Mouse (Mus musculus) forebrain, postnatal 0 days (tissue): Measurements from ENCODE around the gene Pde4a. TPM values are rescaled to one million over a fixed set of nuclear protein-coding genes. Genes with fewer than 3 reads are reported as not detected.
A peak's percentile ranks its signal among the peaks of the same experiment; 100 is the strongest.

ENCODE experiments used
- ATAC-seq: fragments of 200-750 bp; cut with Nextera tagmentation; 2 replicates; pipeline ENCODE4 v1.8.0; 2017; ENCODE audit warnings: mild to moderate bottlenecking, moderate library complexity
- DNase-seq: peaks from one replicate; pipeline ENCODE4 v3.0.0-alpha.2; 2015
- H3K27ac ChIP-seq: fragments of 300-500 bp; sonication (generic); 2 replicates; pipeline ENCODE4 v1.5.1; 2014; ENCODE audit warnings: low read depth, mild to moderate bottlenecking, antibody characterized with exemption, low read length, moderate library complexity, mixed read lengths
- H3K27me3 ChIP-seq: fragments of 300-500 bp; sonication (generic); 2 replicates; pipeline ENCODE4 v1.6.1; 2014; ENCODE audit warnings: mild to moderate bottlenecking, low read length, mixed read lengths; ENCODE audit not compliant: insufficient read depth
- H3K36me3 ChIP-seq: fragments of 300-500 bp; sonication (generic); 2 replicates; pipeline ENCODE4 v1.6.1; 2014; ENCODE audit warnings: mild to moderate bottlenecking, moderate library complexity; ENCODE audit not compliant: insufficient read depth
- H3K4me1 ChIP-seq: fragments of 300-500 bp; sonication (generic); 2 replicates; pipeline ENCODE4 v1.6.1; 2014; ENCODE audit warnings: antibody characterized with exemption; ENCODE audit not compliant: insufficient read depth
- H3K4me2 ChIP-seq: fragments of 300-500 bp; sonication (generic); 2 replicates; pipeline ENCODE4 v1.6.1; 2014; ENCODE audit warnings: low read depth, mild to moderate bottlenecking, moderate library complexity
- H3K4me3 ChIP-seq: fragments of 300-500 bp; sonication (generic); 2 replicates; pipeline ENCODE4 v1.5.1; 2014; ENCODE audit warnings: low read depth, low read length, mixed read lengths
- H3K9ac ChIP-seq: fragments of 300-500 bp; sonication (generic); 2 replicates; pipeline ENCODE4 v1.6.1; 2014; ENCODE audit warnings: mild to moderate bottlenecking
- H3K9me3 ChIP-seq: fragments of 300-500 bp; sonication (generic); 2 replicates; pipeline ENCODE4 v1.6.1; 2016; ENCODE audit warnings: low read length
- CTCF ChIP-seq: sonication (generic); IDR thresholded peaks from 2 replicates; pipeline ENCODE4 v1.5.1; 2016; ENCODE audit warnings: antibody characterized with exemption, control low read depth, low read depth
- WGBS: fragments of 180-500 bp; shearing (Covaris S2); extraction: QIAGEN DNeasy Blood & Tissue Kit; methylation state at CpG from one replicate; pipeline ENCODE4 v1.1.7; 2014; 5-methylcytosine and 5-hydroxymethylcytosine counted together
- polyA plus RNA-seq: library from polyadenylated mRNA; unstranded; fragments of >200 nt; fragmentation: Nextera tagmentation; extraction: Ambion mirVana; gene quantifications from 2 replicates; pipeline ENCODE4 v1.2.1, GENCODE M21; 2015
- total RNA-seq: library from RNA; depleted of rRNA; stranded (reverse); fragments of >200 nt; gene quantifications from 2 replicates; pipeline ENCODE4 v1.2.3, GENCODE M21; 2014; rRNA removed

The Pde4a gene
- total RNA-seq = 19.8 and 20.0 TPM in 2 replicates
- 26.2 and 41.6 TPM in 2 replicates for polyA plus RNA-seq

DNA sequence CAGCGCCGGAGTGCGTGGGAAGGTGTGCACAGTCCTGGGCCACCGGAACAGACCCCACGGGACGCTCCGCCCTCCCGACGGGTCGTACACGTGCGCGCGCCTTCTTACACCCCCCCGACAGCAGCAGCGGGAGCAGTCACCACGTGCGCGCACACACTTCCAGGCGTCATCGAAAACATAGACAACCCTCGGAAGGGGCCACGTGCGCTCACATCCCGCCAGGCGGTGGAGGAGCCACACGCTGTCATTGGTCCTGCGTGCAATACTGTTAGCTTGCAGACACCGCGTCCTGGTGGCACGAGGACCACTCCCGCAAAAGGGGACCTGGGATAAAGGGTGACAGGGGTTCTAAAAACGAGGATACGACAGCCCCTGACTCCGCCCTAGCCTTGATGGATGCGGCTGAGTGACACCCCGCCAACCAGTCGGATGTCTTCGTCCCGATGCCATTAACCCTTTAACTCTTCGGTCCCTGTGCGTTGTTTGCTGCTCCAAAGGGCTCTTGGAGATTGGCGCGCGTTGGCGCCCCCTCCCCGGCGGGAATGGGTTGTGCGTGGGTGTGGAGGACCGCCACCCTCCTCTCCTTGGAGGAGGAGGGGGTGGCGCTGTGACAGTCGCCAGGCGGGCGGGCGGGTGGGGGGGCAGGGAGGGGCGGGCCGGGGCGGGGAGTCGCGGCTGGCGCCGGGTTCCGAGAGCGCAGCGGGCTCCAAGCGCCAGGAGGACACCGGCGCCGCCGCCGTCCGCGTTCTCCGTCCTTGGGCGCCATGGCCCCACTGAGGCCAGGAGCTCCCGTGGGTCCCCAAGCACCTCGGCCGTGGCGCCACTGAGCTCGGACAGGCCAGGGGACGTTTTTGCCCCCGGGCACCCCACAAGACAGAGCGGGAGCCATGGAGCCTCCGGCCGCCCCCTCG, at the start of gene Pde4a:
TSS of gene Pde4a (plus strand) at position 674 of the 911 bp plus-strand sequence.
- peak; percentile 91 for DNase-seq
- Histone ChIP-seq H3K9me3 (no peaks in the 10 kb centered on the region), H3K36me3 (no peaks in the 10 kb centered on the region), H3K4me2 (peak within 1 kb of the TSS; percentile 88), H3K27ac (0 out of 2 replicates have a peak within 1 kb of the TSS, but pooled peaks have one; percentile 4), H3K4me1 (no peaks in the 10 kb centered on the region; the same call in 1 of the 2 replicates), H3K4me3 (peak within 1 kb of the TSS; percentile 62), H3K27me3 (peaks cover 21% of the 10 kb centered on the region), H3K9ac (peak within 1 kb of the TSS; percentile 70)
- ATAC-seq = peak; percentile 82
- 1% methylated on average over 74 of the region's 86 CpGs for WGBS
- TF ChIP-seq CTCF = no peak

DNA sequence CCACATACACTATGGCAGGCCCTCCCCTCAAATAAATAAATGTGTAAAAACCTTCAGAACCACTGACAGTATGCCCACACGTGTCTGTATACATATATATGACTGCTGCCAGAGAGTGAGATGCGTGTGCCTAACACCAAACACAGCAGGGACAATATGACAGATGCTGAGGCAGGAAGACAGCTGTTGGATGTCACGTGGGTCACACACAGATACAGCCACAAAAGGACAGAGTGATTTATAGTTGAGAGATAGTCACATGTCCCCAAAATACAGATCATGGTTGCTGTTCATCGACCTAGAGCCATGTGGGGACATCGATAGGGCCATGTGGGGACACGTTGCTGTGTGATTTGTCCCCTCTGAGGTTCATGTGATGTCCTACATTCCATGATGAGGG, 48.4 kb upstream of the Pde4a start:
- ATAC-seq (no peak), DNase-seq (no peak)
- no peaks in the 10 kb centered on the region for H3K4me1 ChIP-seq
- no peak overlapping the region for H3K27ac ChIP-seq
- peaks cover 20% of the 10 kb centered on the region for H3K36me3 ChIP-seq
- H3K4me3 ChIP-seq = no peak overlapping the region
- no peak for TF ChIP-seq CTCF
- H3K9me3 ChIP-seq = no peaks in the 10 kb centered on the region
- no peaks in the 10 kb centered on the region for H3K27me3 ChIP-seq
- no peak overlapping the region for H3K4me2 ChIP-seq
- H3K9ac ChIP-seq = no peak overlapping the region
- WGBS = 81% methylated on average over 6 of the region's 6 CpGs

DNA sequence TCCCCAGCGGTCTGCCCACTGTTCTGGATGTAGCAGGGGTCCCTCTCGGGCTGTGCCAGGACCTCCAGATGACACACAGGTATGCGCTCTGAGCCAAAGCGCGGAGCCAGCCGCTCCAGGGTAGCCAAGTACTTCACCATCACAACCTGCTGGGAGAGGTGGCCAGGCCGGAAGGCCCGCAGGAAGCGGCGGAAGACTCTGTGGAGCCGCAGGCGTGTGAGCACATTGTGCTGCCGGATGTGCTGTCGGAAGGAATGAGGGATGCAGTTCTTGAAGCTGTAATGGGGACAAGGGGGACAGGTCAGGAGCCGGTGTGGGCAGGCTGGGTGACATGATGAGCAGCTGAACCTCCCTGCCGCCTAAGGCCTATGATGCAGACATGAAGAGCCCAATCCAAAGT, 44.0 kb upstream of the Pde4a start:
- no peak for DNase-seq
- H3K9ac ChIP-seq = no peak overlapping the region
- no peaks in the 10 kb centered on the region for H3K4me1 ChIP-seq
- no peak for TF ChIP-seq CTCF
- H3K36me3 ChIP-seq = peaks cover 38% of the 10 kb centered on the region
- H3K4me2 ChIP-seq = no peak overlapping the region
- H3K4me3 ChIP-seq = no peak overlapping the region
- no peak overlapping the region for H3K27ac ChIP-seq
- no peaks in the 10 kb centered on the region for H3K9me3 ChIP-seq
- 88% methylated on average over 16 of the region's 16 CpGs for WGBS
- no peak for ATAC-seq
- no peaks in the 10 kb centered on the region for H3K27me3 ChIP-seq

DNA sequence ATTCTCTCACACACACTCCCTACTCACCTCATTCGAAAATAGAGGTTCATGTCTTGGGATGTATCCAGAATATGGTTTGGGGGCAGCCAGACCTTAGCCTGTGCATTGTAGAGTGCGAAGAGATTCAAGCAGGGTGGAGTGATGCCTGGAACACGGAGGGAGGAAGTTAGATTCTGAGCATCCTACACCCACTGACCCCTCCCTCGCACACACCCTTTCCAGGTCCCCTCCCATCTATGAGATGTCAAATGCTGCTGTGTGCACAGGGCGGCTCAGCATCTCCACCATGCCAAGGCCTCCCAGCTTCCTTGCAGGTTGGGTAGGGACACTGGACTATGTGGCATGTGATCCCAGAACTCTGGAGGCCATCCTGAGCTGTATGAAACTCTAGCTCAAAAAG, 40.7 kb upstream of the Pde4a start:
- no peak overlapping the region for H3K4me3 ChIP-seq
- DNase-seq = no peak
- no peaks in the 10 kb centered on the region for H3K4me1 ChIP-seq
- TF ChIP-seq CTCF = no peak
- 81% methylated on average over 5 of the region's 5 CpGs for WGBS
- no peak overlapping the region for H3K9ac ChIP-seq
- H3K36me3 ChIP-seq = peaks cover 42% of the 10 kb centered on the region
- ATAC-seq = no peak
- no peaks in the 10 kb centered on the region for H3K9me3 ChIP-seq
- no peaks in the 10 kb centered on the region for H3K27me3 ChIP-seq
- no peak overlapping the region for H3K27ac ChIP-seq
- no peak overlapping the region for H3K4me2 ChIP-seq

GRCm38 (mm10) chr9:21125502-21126258, 39.8 kb upstream of the Pde4a start:
- H3K9me3 ChIP-seq = no peaks in the 10 kb centered on the region
- no peak overlapping the region for H3K9ac ChIP-seq
- H3K4me3 ChIP-seq = no peak overlapping the region
- H3K27ac ChIP-seq = no peak overlapping the region
- peaks cover 35% of the 10 kb centered on the region for H3K36me3 ChIP-seq
- peaks cover 3% of the 10 kb centered on the region; the same call in 1 of the 2 replicates for H3K4me1 ChIP-seq
- no peaks in the 10 kb centered on the region for H3K27me3 ChIP-seq
- WGBS = 90% methylated on average over 9 of the region's 9 CpGs
- no peak overlapping the region for H3K4me2 ChIP-seq
- DNase-seq (no peak), ATAC-seq (no peak)
- TF ChIP-seq CTCF = no peak

GRCm38 (mm10) chr9:21126259-21126627, 39.3 kb upstream of the Pde4a start:
- H3K9me3 ChIP-seq = no peaks in the 10 kb centered on the region
- H3K36me3 ChIP-seq = peaks cover 31% of the 10 kb centered on the region
- H3K27ac ChIP-seq = no peak overlapping the region
- H3K27me3 ChIP-seq = no peaks in the 10 kb centered on the region
- no peak for TF ChIP-seq CTCF
- no peak overlapping the region for H3K4me2 ChIP-seq
- peaks cover 3% of the 10 kb centered on the region; the same call in 1 of the 2 replicates for H3K4me1 ChIP-seq
- H3K9ac ChIP-seq = no peak overlapping the region
- ATAC-seq (no peak), DNase-seq (no peak)
- no peak overlapping the region for H3K4me3 ChIP-seq
- 75% methylated on average over 2 of the region's 2 CpGs for WGBS
